Mouse (Mus musculus) olfactory bulb, adult 2 months (tissue): Measurements from ENCODE around the gene Carmil3. TPM values are rescaled to one million over a fixed set of nuclear protein-coding genes. Genes with fewer than 3 reads are reported as not detected.
A peak's percentile ranks its signal among the peaks of the same experiment; 100 is the strongest.

Experiments
- H3K27ac ChIP-seq: fragments of 200-500 bp; 2 replicates; pipeline ENCODE4 v1.5.1; 2012; ENCODE audit warnings: low read depth, low read length; ENCODE audit not compliant: insufficient read depth
- H3K4me1 ChIP-seq: fragments of 200-500 bp; 2 replicates; pipeline ENCODE4 v1.6.1; 2012; ENCODE audit warnings: low read length; ENCODE audit not compliant: control insufficient read depth, insufficient read depth
- H3K4me3 ChIP-seq: fragments of 200-500 bp; 2 replicates; pipeline ENCODE4 v1.5.1; 2012; ENCODE audit warnings: mild to moderate bottlenecking, low read depth, low read length, moderate library complexity; ENCODE audit not compliant: insufficient read depth
- CTCF ChIP-seq: fragments of 200-500 bp; IDR thresholded peaks from 2 replicates; pipeline ENCODE4 v1.5.1; 2012; ENCODE audit warnings: low read depth, mild to moderate bottlenecking, low read length, moderate library complexity; ENCODE audit not compliant: insufficient read depth
- POLR2A ChIP-seq: fragments of 200-500 bp; IDR thresholded peaks from 2 replicates; pipeline ENCODE4 v1.6.1; 2012; ENCODE audit warnings: mild to moderate bottlenecking, low read depth, low read length, moderate library complexity; ENCODE audit not compliant: insufficient read depth
- WGBS: fragments of 180-500 bp; shearing (Covaris S2); methylation state at CpG from one replicate; pipeline ENCODE4 v1.1.7; 2018; 5-methylcytosine and 5-hydroxymethylcytosine counted together
- polyA plus RNA-seq: library from polyadenylated mRNA; stranded (reverse); fragments of >200 nt; gene quantifications from 2 replicates; pipeline ENCODE4 v1.2.4, GENCODE M21; 2012; ENCODE audit warnings: low replicate concordance; ENCODE audit not compliant: missing spikeins, insufficient read depth, insufficient read length

Carmil3 gene
- polyA plus RNA-seq: not detected in 2 replicates

GRCm38 (mm10) chr14:55490361-55491201, at the start of gene Carmil3:
Gene Carmil3 (plus strand): TSS chr14:55490651.
- WGBS: under 1% methylated on average over 68 of the region's 68 CpGs
- Histone ChIP-seq H3K27ac (peak within 1 kb of the TSS; percentile 85), H3K4me3 (peak within 1 kb of the TSS; percentile 88), H3K4me1 (peaks cover 6% of the 10 kb centered on the region)
- peak; percentile 74 for TF ChIP-seq POLR2A
- no peak for TF ChIP-seq CTCF

- no peak overlapping the region for H3K27ac ChIP-seq
- H3K4me1 ChIP-seq: no peaks in the 10 kb centered on the region
- WGBS: 76% methylated on average over 2 of the region's 2 CpGs
- TF ChIP-seq CTCF: no peak
- TF ChIP-seq POLR2A: no peak
- H3K4me3 ChIP-seq: no peak overlapping the region
Measured at GRCm38 (mm10) chr14:55457693-55458092, 32.8 kb upstream of the Carmil3 start.

- Histone ChIP-seq H3K4me3 (no peak overlapping the region), H3K27ac (no peak overlapping the region), H3K4me1 (no peaks in the 10 kb centered on the region)
- WGBS: 15% methylated on average over 10 of the region's 10 CpGs
- TF ChIP-seq POLR2A (no peak), CTCF (peak; percentile 62; the same call in 1 of the 2 replicates)
Measured at GRCm38 (mm10) chr14:55458273-55458672, 32.2 kb upstream of the Carmil3 start.

- Histone ChIP-seq H3K27ac (no peak overlapping the region), H3K4me3 (no peak overlapping the region), H3K4me1 (no peaks in the 10 kb centered on the region)
- TF ChIP-seq CTCF (no peak), POLR2A (no peak)
- 69% methylated on average over 3 of the region's 3 CpGs for WGBS
Measured at GRCm38 (mm10) chr14:55458761-55459160, 31.7 kb upstream of the Carmil3 start.

GRCm38 (mm10) chr14:55459796-55460195, 30.7 kb upstream of the Carmil3 start:
- Histone ChIP-seq H3K27ac (no peak overlapping the region), H3K4me1 (no peaks in the 10 kb centered on the region), H3K4me3 (no peak overlapping the region)
- TF ChIP-seq CTCF (no peak), POLR2A (no peak)
- WGBS: 80% methylated on average over 4 of the region's 4 CpGs

GRCm38 (mm10) chr14:55460297-55460696, 30.2 kb upstream of the Carmil3 start:
- H3K4me1 ChIP-seq: no peaks in the 10 kb centered on the region
- H3K27ac ChIP-seq: no peak overlapping the region
- WGBS: 74% methylated on average over 10 of the region's 10 CpGs
- TF ChIP-seq CTCF (no peak), POLR2A (no peak)
- no peak overlapping the region for H3K4me3 ChIP-seq

- Histone ChIP-seq H3K27ac (no peak overlapping the region), H3K4me3 (no peak overlapping the region), H3K4me1 (no peaks in the 10 kb centered on the region)
- no peak for TF ChIP-seq POLR2A
- TF ChIP-seq CTCF: no peak
- WGBS: 67% methylated on average over 4 of the region's 4 CpGs
Measured at GRCm38 (mm10) chr14:55461757-55462156, 28.7 kb upstream of the Carmil3 start.

GRCm38 (mm10) chr14:55466481-55466880, 24.0 kb upstream of the Carmil3 start:
- TF ChIP-seq POLR2A: no peak
- TF ChIP-seq CTCF: no peak
- H3K4me3 ChIP-seq: no peak overlapping the region
- no peak overlapping the region for H3K27ac ChIP-seq
- no peaks in the 10 kb centered on the region for H3K4me1 ChIP-seq
- 83% methylated on average over 4 of the region's 4 CpGs for WGBS

- no peak overlapping the region for H3K27ac ChIP-seq
- TF ChIP-seq POLR2A: no peak
- TF ChIP-seq CTCF: no peak
- WGBS: 65% methylated on average over 7 of the region's 7 CpGs
- no peak overlapping the region for H3K4me3 ChIP-seq
- no peaks in the 10 kb centered on the region for H3K4me1 ChIP-seq
Measured at GRCm38 (mm10) chr14:55467108-55467507, 23.3 kb upstream of the Carmil3 start.

GRCm38 (mm10) chr14:55468301-55468741, 22.1 kb upstream of the Carmil3 start:
- WGBS: 81% methylated on average over 2 of the region's 2 CpGs
- Histone ChIP-seq H3K4me3 (no peak overlapping the region), H3K27ac (no peak overlapping the region), H3K4me1 (no peaks in the 10 kb centered on the region)
- TF ChIP-seq POLR2A (no peak), CTCF (no peak)
